Mouse (Mus musculus): Measurements from ENCODE around the gene Gm8279. TPM values are rescaled to one million over a fixed set of nuclear protein-coding genes. Genes with fewer than 3 reads are reported as not detected.
"Not testable (repeated sequence)": the region's sequence is repeated elsewhere in the genome, so short reads cannot be mapped to it uniquely, and the experiment has no call there.

The Gm8279 gene
- total RNA-seq (2021): not detected
- long read RNA-seq, experiment 1: 0 reads
- long read RNA-seq, experiment 2: 0 reads

- DNase-seq (ENCODE audit: low spot score in 2 of 2): not testable (repeated sequence)
Observed at GRCm38 (mm10) chr14:5131219-5131618, at the start of gene Gm8279. Gene Gm8279, plus strand, starts transcription at chr14:5131519.

- DNase-seq (ENCODE audit: low spot score in 2 of 2): not testable (repeated sequence)
Observed at GRCm38 (mm10) chr14:5164235-5164634, 32.9 kb downstream of the Gm8279 start, which contains the start of gene Gm3317. Gene Gm3317, plus strand, starts transcription at chr14:5164535.

GRCm38 (mm10) chr14:5185493-5185892 lies 54.2 kb downstream of the Gm8279 start, which contains the start of gene Gm8271:
Gene Gm8271, plus strand, starts transcription at chr14:5185793.
- DNase-seq (ENCODE audit: low spot score in 2 of 2): not testable (repeated sequence)

Other genes starting within 250 kb of the Gm8279 start
- gene Gm3278, start 239.1 kb upstream of the Gm8279 start, total RNA-seq (2021): under 1 TPM in 1 of 2 experiments, not detected in 1; 0.29 TPM
- not detected for gene Gm8297, start 147.6 kb upstream of the Gm8279 start, total RNA-seq (2021)
- gene Gm3298, start 115.6 kb upstream of the Gm8279 start, total RNA-seq (2021): not detected
- not detected for gene 4930555G01Rik, start 80.9 kb upstream of the Gm8279 start, total RNA-seq (2021)
- gene Gm8281, start 60.5 kb upstream of the Gm8279 start, total RNA-seq (2021): 1 to 10 TPM; 2.2 to 2.3 TPM
- gene Gm3317, start 33.0 kb downstream of the Gm8279 start, total RNA-seq (2021): not detected
- gene Gm8271, start 54.3 kb downstream of the Gm8279 start, total RNA-seq (2021): not detected
- gene Gm3526, start 129.1 kb downstream of the Gm8279 start, total RNA-seq (2021): not detected
- gene Gm3542, start 203.4 kb downstream of the Gm8279 start, total RNA-seq (2021): not detected

Data from layer of hippocampus, postnatal 14 days (tissue).